In genomic region chr8:11778646-11779433, GRCm38 (mm10) we compare ENCODE assay signal across 9 mouse cellular contexts. TPM values are rescaled to one million over a fixed set of nuclear protein-coding genes. Genes with fewer than 3 reads are reported as not detected.
DNase-seq lines count a peak whose midpoint lies in the region; ATAC-seq and TF ChIP-seq lines count a peak whose summit lies in the region.
"Had no signal": no experiment of that assay in that cellular context is flagged by ENCODE, and none has a peak within 500 bp of the region (broad histone marks: within the 10 kb centered on the region; RNA-seq: fewer than 3 reads in every experiment).

No protein-coding gene starts in this region.

- no peak overlapping the region for H3K4me2 ChIP-seq in intestine, embryonic 15.5 days (replicated peaks)
- H3K4me2 ChIP-seq in lung, embryonic 14.5 days: peak overlapping the region; percentile 46; the same call in 1 of the 2 replicates

- H3K27ac ChIP-seq in intestine, embryonic 15.5 days: 0 out of 2 replicates have a peak overlapping the region, but pooled peaks have one; percentile 4
- peak overlapping the region; percentile 56; the same call in 1 of the 2 replicates for H3K27ac ChIP-seq in lung, embryonic 14.5 days (ENCODE audit: low read depth)
- H3K27ac ChIP-seq: liver, embryonic 14.5 days had no signal

- H3K9ac ChIP-seq in intestine, embryonic 15.5 days: no peak overlapping the region
- H3K9ac ChIP-seq in lung, embryonic 14.5 days: peak overlapping the region; percentile 10; the same call in 1 of the 2 replicates
- H3K9ac ChIP-seq: liver, embryonic 14.5 days had no signal

- H3K36me3 ChIP-seq in intestine, embryonic 15.5 days: 0 out of 2 replicates have a peak, but pooled peaks cover 7% of the 10 kb centered on the region
- peaks cover 27% of the 10 kb centered on the region for H3K36me3 ChIP-seq in lung, embryonic 14.5 days (ENCODE audit: insufficient read depth)

- 68% methylated on average over 8 of the region's 8 CpGs for WGBS in intestine, embryonic 15.5 days
- WGBS in lung, embryonic 14.5 days: 75% methylated on average over 8 of the region's 8 CpGs

- no peak for TF ChIP-seq CTCF in lung, embryonic 14.5 days (IDR thresholded peaks at IDR 0.05; ENCODE audit: low read depth)

- peaks cover 23% of the 10 kb centered on the region for H3K4me1 ChIP-seq in intestine, embryonic 15.5 days (replicated peaks)
- peaks cover 12% of the 10 kb centered on the region for H3K4me1 ChIP-seq in lung, embryonic 14.5 days (ENCODE audit: insufficient read depth)

- DNase-seq in cerebellum, adult 8-10 months: peak; percentile 51
- no peak for DNase-seq in cerebellum, adult 11 months
- peak; percentile 75 for DNase-seq in cerebellum, adult 9-11 months
- peak; percentile 51 for DNase-seq in lung, embryonic 14.5 days
- DNase-seq in frontal cortex, postnatal 25 days (ENCODE audit: low spot score in 2 of 2): no peak
- no peak for DNase-seq in thymus, adult 18-20 months
- no peak for DNase-seq in right cerebral cortex, postnatal 14 days

- H3K27me3 ChIP-seq in intestine, embryonic 15.5 days (replicated peaks): no peaks in the 10 kb centered on the region
- H3K27me3 ChIP-seq in lung, embryonic 14.5 days (ENCODE audit: insufficient read depth, low read length): no peaks in the 10 kb centered on the region

- ATAC-seq in intestine, embryonic 15.5 days: no peak
- no peak for ATAC-seq in lung, embryonic 14.5 days (ENCODE audit: insufficient read depth)

- H3K4me3 ChIP-seq in intestine, embryonic 15.5 days (replicated peaks): 0 out of 2 replicates have a peak overlapping the region, but pooled peaks have one; percentile 2
- peak overlapping the region; percentile 24 for H3K4me3 ChIP-seq in lung, embryonic 14.5 days (ENCODE audit: low read depth, low read length)

- H3K9me3 ChIP-seq in intestine, embryonic 15.5 days: no peaks in the 10 kb centered on the region
- H3K9me3 ChIP-seq in lung, embryonic 14.5 days (ENCODE audit: low read depth, low read length): no peaks in the 10 kb centered on the region

RNA-seq across cellular contexts. Expression of gene Arhgef7, which starts 51.3 kb away (rescaled TPM):
- 27.7 and 28.4 TPM in 2 replicates for polyA plus RNA-seq in intestine, embryonic 15.5 days (2015; fragmentation: Nextera tagmentation; extraction: Ambion mirVana)
- 39.0 and 41.6 TPM in 2 replicates for polyA plus RNA-seq in lung, embryonic 14.5 days (2014; fragmentation: Nextera tagmentation; extraction: Ambion mirVana)

Comparison
In these comparisons a context has a peak if more than half of its experiments do, and no peak if none do; other contexts are left out.
1. DNase-seq: peak in cerebellum, adult 8-10 months (single experiment), cerebellum, adult 9-11 months (single experiment) and lung, embryonic 14.5 days (single experiment); none in cerebellum, adult 11 months (single experiment), frontal cortex, postnatal 25 days (0 of 2), thymus, adult 18-20 months (0 of 2) and right cerebral cortex, postnatal 14 days (single experiment).